Mouse (Mus musculus): ENCODE measurements around the gene Bag1.
"Not testable (repeated sequence)": the region's sequence is repeated elsewhere in the genome, so short reads cannot be mapped to it uniquely, and the experiment has no call there.

Bag1 gene

DNA sequence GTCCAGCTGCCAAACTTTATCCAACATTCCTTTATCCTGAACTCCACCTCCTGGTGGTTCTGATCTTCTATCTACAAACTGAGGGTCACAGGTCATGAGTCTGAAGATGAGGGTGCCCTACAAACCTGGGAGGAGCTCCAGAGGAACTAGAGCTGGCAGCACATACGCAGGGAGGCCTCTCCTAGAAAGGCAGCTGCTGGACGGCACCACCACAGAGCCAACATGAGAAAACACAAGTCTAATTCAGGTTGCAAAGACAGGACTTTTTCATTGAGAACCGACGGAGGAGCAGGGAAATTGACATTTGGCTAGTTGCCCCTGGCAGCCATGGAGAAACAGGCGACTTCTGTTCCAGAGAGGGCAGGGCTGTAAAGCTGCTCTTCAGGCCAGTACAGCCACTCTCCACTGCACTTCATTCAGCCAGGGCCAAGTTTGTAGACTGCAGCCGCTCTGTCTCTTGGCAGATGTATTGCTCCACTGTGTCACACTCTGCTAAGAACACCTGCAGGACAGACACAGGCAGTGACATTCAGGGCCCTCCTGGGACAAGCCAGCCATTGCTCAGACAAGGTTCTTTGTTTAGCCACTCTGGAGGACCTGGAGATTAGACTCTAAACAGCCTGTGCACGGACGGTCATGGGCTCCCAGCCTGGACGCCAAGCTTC lies 11.8 kb downstream of the Bag1 start:
- DNase-seq (ENCODE audit: low read depth, low spot score): no peak

DNA sequence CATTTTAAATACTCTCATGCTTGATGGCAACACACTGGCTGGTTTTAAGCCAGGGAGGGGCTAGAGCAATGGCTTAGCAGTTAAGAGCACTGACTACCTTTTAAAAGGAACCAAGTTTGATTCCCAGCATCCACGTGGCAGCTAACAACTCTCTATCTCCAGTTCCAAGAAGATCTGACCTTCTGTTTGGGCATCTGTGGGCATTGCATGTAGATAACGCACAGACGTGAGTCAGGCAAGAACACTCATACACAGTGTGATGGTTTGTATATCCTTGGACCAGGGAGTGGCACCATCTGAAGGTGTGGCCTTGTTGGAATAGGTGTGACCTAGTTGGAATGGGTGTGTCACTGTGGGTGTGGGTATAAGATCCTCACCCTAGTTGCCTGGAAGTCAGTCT lies 13.7 kb downstream of the Bag1 start:
- not testable (repeated sequence) for DNase-seq (ENCODE audit: low read depth, low spot score)

DNA sequence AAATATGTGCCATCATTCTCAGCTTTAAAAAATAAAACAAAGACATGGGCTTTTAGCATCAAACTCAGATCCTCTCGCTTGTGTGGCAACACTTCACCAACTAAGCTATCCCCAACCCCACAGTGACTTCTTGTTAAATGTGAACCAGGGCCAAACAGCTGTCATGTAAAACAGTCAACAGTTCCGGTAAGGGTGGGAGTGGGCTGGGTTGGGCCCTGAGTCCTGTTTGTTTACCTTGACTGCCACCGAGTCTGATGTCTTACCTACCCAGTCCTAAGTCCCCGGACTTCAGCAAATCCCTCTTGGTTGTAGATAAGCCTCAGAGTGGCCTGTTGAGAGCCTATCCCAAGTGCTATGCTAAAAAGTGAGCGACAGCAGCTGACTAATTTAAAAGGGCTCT lies 14.4 kb downstream of the Bag1 start:
- DNase-seq (ENCODE audit: low read depth, low spot score): no peak

DNA sequence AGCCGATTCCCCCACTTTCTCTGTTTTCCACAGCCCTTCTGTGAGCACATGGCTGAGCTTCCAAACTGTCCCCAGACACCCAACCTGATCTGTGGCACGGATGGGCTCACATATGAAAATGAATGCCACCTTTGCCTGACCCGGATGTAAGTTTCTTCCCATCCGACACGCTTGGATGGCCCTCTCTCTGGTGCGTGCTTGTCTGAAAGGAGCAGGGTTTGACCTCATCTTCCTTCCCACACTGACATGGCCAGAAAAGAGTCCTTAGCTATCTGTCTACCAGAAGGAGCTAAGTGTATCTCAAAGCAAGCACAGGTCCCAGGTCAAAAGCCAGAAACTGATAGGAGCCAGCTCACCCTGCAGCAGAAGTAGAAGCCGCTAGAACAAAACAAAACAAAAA lies 19.0 kb downstream of the Bag1 start:
- no peak for DNase-seq (ENCODE audit: low read depth, low spot score)

DNA sequence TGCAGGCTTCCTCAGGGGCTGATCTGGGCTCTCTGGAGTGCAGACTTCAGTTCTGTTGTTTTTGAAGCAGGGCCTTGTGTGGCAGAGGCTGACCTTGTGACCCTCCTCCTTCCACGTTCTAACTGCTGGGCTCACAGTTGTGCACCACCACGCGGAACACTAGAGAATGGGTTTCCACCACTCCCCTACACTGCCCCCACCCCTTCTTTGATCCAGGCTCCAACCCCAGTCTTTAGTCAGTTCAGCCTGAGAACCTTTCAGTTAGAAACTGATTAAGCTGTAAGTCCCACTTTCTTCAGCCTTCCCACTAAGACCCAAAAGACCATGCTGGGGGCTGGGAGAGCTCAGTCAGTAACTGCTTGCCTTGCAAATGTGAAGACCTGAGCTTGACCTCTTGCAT lies 22.5 kb downstream of the Bag1 start:
- DNase-seq (ENCODE audit: low read depth, low spot score): no peak

DNA sequence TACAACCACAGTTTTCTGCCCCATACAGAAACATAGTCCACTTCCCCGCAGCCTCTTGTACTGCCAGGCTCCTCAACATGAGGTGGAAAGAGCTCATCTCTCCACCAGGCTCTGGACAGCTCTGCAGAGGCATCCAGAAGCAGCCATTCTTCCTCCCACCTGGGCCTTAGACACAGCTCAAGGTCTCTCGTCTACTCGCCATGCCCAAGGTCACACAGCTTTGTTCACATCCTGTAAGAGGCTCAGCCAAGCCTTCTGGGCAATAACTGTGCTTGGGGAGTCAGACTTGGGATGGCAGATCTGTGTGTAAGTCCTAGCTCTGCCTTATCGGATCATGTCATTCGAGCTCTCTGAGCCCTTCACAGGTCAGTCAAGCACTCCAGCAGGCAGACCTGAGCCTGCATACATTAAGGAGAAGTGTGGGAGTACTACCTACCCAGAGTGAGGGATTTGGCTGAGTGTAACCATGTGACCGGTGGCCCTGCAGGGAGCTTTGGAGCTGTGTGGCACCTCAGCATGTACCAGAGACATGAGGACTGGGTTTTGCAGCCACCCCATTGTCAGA lies 24.9 kb downstream of the Bag1 start:
- DNase-seq (ENCODE audit: low read depth, low spot score): no peak

DNA sequence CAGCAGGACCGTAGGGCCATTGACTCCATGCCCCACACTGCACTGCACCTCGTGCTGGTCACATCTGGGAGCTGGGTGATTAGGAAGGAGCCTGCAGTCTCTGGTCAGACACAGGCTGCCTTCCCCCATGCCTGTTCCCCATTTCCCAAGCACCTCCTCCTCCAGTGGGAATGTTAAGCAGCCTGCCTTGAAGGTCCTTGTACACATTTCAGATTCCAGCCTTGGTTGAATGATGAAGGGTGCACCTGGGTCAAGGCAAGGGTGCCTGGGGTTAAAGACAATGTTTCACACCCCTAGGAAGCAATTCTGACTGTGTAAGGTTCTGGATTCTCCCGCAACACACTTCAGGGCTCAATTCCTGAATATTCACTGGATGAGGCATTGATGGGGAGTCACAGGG lies 26.8 kb downstream of the Bag1 start:
- DNase-seq (ENCODE audit: low read depth, low spot score): no peak

DNA sequence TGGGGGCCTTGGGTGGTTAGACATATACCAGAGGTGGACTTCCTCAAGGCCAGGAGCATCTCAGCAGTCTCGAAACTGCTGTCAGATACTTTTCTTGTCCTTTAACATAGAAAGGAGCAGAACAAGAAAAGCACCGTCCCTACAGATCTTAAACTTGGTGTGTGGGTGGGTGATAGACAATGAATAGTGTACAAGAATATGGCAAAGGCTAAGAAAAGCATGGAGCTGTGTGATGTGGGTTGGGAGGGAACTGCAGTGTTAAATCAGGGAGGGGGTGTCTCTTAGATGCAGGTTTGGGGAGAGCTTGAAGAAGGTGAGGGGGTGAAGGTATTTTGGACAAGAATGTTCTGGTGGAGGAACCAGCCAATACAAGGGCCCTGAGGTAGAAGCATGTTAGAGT lies 27.5 kb downstream of the Bag1 start:
- DNase-seq (ENCODE audit: low read depth, low spot score): no peak

DNA sequence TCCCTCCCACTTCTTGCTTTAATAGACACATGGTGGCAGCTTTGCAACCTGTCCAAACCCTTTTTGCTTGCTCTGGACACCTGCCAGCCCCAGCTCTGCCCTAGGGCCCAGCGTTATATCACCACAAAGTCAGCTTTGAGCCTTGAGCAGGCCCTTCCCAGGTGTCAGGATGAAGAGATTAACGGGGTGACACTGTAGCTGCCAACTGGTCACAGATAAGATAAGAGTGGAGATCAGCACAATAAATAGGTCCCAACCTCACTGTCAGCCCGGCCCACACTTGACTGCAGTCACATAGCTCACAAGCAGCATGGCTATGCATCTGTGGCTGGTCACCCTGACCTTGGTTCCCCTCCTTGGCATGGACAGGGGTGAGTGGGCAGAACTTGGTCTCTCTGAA lies 28.3 kb downstream of the Bag1 start, which contains the start of gene Spink4:
Gene Spink4, plus strand, starts transcription at position 268 of the 400 bp plus-strand sequence.
- no peak for DNase-seq (ENCODE audit: low read depth, low spot score)

DNA sequence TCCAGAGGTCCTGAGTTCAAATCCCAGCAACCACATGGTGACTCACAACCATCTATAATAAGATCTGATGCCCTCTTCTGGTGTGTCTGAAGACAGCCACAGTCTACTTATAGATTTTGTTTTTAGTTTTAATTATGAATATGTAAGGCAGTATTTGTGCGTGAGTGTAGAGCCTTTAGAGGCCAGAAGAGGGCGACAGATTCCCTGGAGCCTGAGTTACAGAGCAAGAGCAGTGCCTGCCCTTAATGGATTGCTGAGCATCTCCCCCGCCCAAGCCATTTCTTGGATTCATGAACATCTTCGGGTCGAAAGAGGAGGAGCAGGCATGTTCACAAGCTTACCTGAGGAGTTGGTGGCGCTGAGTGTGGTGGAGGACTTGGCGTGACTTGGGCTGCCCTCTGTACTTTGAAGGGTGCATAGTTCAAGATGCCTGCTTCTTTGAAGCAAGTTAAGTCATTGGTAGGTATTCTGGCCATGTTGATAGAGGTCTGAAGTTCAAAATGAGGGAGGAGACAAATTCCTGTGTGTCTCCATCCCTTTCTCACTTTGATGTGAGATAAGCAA lies 31.4 kb downstream of the Bag1 start:
- DNase-seq (ENCODE audit: low read depth, low spot score): no peak

DNA sequence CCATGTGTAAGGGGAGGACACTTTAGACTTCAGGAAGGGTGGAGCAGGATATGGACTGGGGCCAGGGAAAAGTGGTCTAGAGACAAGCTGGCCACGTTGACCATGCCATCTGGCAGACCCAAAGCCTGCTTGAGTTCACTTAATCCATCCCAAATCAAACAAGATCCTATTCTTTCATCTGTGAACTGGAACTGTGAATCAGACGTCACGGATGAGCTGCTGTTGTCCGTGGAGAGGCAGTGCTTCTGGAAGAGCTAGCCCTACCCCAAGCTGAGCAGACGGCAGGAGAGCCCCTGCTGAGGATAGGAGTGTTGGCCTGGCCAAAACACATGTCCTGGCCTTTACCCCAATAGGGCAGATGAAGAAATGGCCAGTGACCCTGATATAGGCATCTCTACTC lies 32.1 kb downstream of the Bag1 start:
- DNase-seq (ENCODE audit: low read depth, low spot score): no peak

DNA sequence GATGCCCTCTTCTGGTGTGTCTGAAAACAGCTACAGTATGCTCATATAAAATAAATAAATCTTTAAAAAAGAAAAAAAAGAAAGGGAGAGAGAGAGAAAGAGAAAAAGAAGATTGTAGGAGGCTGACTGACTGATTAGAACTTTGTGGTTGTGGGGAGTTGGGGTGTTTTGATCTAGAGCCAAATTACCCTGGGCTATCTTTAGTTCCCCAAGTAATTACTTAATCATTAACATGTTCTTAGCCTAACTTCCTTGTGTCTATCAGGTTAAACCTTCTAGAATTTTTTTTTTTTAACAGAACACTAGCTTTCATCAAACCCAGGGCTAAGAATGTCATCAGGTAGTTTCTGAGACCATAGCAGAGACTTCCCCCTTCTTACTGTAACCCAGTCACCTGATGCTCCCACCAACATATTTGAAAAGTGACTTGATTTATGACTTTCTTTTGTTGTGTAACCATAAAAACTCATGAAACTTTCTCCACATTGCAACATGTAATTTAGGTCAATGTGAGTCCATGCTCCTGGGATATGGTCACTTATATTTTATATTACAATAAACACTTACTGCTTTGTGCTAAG lies 33.7 kb downstream of the Bag1 start:
- DNase-seq (ENCODE audit: low read depth, low spot score): no peak

DNA sequence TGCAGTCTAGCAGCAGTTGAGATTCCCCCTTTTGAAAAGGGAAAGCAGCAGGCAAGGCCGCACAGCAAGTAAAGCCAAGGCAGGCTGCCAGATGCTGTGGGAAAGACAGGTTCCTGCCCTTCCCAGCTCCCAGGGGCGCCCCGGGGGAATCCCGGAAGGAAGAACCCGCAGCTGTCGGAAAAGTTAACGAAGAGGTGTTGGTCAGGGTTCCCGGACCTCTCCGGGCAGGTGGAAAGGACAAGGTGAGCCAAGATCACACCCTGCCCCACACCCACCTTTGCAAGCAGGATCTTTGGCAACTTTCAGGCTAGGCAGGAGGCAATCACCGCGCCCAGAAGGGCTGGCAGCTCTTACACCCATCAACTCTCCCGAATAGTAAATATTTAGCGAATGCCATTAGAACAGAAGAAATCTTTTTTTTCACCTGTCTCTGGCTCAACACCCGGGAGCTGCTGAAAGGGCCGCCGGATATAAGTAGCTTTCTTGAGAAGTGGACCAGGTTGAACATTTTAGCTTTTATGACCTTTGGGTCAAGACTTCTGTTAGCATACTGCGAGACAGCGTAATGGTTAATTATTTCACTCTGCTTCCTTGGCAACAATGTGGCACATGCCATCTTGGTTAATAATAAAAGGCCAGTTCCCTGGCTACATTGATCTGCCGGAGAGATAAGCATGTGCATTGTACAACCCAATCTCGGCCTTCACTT lies 39.7 kb downstream of the Bag1 start:
- no peak for DNase-seq (ENCODE audit: low read depth, low spot score)

DNA sequence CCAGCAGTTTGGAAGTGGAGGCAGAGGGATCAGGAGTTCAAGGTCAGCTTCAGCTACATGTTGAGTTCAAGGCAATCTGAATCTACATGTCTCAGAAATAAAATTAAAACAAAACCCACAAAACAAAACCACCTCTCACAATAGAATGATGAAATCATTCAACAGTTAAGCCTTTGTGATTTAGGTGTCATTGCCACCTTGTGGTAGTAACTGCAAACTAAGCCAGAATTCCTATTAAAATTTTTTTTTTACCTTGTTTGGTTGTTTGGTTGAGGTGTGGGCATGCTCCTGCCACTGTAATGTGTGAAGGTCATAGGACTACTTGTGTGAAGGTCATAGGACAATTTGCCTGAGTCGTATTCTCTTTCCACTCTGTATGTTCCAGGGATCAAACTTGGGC lies 41.8 kb downstream of the Bag1 start:
- DNase-seq (ENCODE audit: low read depth, low spot score): no peak

DNA sequence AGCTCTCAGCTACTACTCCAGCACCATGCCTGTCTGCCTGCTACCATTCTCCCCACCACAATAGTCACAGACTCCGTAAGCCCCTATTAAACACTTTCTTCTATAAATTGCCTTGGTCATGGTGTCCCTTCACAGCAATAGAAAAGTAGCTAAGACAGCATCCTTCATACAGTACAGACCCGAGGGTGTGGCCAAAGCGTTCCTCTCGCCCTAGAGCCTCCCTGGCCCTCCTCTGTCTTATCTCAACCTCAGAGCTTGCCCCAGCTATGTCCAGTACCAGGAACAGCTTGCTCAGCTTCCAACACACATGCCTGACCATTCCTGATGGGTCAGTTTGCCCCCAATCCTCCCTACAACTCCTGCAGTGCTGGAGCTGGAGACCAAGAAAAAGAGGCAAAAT lies 47.5 kb downstream of the Bag1 start:
- no peak for DNase-seq (ENCODE audit: low read depth, low spot score)

DNA sequence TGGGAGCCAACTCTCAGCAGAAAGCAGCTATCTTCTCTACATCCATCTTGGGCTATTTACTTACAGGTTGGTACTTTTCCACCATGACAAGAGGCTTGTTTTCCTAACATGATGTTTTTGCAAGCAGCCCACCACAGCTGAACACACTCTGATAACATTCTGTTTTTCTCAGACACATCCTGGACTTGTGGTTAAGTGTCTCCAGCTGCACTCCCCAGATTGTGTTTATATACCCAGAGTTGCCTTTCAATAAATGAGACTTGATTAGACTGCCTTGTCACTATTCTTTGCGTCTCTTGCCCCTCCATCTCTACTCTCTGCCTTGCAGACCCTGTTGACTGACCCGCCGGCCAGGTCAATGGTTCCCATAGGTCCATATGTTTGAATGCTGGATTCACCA lies 48.0 kb downstream of the Bag1 start:
- DNase-seq (ENCODE audit: low read depth, low spot score): no peak

DNA sequence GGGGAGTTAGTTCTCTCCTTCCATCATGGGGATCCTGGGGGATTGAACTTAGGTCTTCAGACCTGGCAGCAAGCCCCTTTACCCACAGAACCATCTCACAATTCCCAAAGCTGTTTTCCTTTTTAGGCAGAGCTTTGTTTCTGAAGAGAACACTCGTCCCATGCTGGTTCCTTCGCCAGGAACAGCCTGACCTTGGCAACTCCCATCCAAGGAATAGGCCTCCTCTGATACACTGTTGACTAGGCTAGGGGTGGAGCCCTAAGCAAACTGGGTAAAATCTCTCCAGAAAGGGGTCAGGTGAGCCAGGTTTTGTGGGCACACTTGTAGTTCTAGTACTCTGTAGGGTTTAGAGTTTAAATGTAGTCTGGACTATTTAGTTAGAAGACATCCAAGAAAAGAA lies 48.8 kb downstream of the Bag1 start:
- DNase-seq (ENCODE audit: low read depth, low spot score): no peak

DNA sequence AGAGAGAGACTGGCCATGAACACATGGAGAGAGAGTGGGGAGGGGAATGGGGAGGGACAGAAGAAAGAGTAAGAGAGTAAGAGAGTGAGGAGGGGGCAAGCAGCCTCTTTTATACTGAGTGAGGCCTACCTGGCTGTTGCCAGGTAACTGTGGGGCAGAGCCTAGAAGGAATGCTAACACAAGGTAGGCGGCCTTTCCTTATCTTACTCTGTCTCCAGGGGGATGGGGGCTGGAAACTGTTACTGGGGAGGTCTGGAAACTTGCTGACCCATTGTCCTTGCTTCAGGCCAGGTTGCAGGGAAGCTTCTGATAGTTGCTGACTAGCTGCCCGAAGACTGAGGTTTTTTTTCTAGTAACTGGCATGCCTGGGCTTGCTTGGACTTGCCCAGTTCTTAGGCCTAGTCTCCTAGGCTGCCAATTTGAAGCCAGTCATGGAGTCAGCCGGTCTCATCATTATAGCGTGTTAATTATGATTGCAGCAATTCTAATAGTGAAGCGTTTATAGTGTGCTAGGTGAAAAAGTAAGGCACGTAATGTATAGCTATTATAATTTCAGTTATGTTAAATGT lies 49.5 kb downstream of the Bag1 start:
- no peak for DNase-seq (ENCODE audit: low read depth, low spot score)

DNA sequence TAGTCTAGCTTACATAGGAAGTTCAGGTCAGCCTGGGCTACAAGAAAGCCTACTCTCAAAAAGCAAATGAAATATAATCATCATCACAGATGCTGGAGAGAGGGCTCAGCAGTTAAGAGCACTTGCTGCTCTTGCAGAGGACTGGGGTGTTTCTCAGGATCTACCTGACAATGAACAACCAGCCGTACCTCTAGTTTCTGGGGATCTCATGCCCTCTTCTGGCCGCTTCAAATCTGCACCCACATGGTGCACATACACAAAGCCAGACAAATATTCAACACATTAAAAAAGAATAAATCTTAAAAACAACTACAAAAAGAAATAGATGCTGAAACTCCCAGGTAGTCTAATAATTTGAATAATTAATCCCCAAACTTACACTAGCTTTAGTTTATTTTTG lies 52.4 kb downstream of the Bag1 start:
- DNase-seq (ENCODE audit: low read depth, low spot score): no peak

DNA sequence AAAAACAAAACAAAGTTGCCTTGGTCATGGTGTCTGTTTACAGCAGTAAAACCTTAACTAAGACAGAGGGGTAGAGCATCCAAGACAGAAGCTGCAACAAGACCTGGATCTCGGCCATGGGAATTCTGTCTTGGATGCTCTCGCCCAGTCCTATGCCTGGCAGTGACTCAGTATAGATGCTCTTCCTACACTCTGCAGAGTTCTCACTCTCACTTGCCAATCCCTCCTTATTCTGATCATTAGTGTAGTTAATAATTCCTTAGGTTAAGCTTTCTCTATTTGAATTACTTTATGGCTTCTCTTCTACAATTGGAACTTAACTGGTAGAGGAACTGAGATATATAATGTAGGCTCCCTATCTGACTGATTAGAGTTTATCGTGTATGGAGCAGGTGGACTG lies 53.0 kb downstream of the Bag1 start:
- no peak for DNase-seq (ENCODE audit: low read depth, low spot score)

DNA sequence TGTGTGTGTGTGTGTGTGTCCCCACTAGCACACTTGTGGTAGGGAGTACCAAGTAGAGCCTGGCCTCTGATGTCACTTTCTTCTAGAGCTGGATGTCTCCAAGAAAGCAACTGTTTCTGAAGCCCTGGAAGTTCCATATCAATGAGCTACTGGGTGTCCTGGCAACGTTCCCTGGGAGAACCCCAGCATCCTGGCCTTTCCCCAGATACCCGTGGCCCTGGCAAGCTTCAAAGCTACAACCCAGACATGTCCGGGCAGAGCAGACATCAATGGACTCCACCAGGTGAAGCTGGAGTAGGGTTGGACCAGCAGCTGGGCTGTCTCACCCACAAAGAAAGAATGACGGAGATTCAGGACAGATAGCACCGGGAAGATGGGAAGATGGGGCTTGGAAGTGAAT lies 56.9 kb downstream of the Bag1 start:
- no peak for DNase-seq (ENCODE audit: low read depth, low spot score)

DNA sequence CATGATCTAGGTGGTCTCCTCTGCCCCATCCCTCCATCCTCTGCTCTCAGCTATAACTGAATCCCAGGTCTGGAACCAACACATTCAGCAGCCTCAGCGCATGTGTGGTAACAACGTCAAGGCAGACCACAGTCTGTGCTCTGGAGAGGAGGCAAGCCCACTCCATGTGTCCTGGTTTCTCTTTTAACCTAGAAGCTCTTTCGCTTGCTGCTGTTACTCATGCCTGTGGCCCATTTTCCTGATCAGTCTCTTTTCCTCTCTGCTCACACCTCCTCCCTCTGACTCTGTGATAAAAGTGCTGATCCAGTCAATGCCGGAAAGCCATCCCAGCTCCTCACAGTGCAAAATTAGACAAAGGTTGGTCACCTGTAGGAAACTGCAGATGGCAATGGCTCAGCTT lies 58.1 kb downstream of the Bag1 start:
- DNase-seq (ENCODE audit: low read depth, low spot score): no peak
